Mouse (Mus musculus) spleen, adult 2 months (tissue): Measurements from ENCODE around the gene Kyat3.

Experiments used
- CTCF ChIP-seq: fragments of 200-500 bp; IDR thresholded peaks from 2 replicates; pipeline ENCODE4 v1.5.1; 2011; ENCODE audit warnings: mild to moderate bottlenecking, inconsistent platforms; ENCODE audit not compliant: insufficient read depth, insufficient read length, insufficient replicate concordance; ENCODE audit errors: extremely low read depth
- POLR2A ChIP-seq: fragments of 200-500 bp; IDR thresholded peaks from 2 replicates; pipeline ENCODE4 v1.6.1; 2011; ENCODE audit warnings: low read depth, low read length, inconsistent platforms

GRCm38 (mm10) chr3:142664723-142665122, 36.1 kb upstream of the Kyat3 start:
- no peak for TF ChIP-seq CTCF
- no peak for TF ChIP-seq POLR2A
